Mouse (Mus musculus): ENCODE data around the gene Gm10118. TPM values are rescaled to one million over a fixed set of nuclear protein-coding genes. Genes with fewer than 3 reads are reported as not detected.

Gene Gm10118
- polyA plus RNA-seq (2017; shearing (Covaris generic)): 0.19 TPM

DNA sequence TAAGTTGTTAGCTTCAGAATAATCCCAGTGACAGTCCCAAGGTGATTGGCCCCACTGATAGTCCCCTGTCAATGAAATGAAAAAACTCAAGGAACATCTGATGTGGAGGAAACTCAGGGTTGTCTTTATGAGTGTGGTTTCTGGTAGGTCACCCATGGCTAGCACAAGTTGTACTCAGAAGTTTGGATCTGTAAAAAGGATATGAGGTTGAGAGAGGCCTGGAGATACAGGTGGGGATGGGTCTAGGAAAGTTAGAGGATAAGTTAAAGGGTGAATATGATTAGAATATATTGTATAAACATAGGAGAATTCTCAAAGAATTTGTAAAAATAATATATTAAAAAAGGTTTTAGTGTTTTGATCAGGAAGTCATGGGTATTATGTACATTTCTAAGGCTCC lies at the start of gene Gm10118:
TSS of gene Gm10118 (minus strand) at position 101 of the 400 bp plus-strand sequence.

Other genes with a start within 250 kb of the Gm10118 start
- not detected for gene Lrrtm3, start 162.8 kb upstream of the Gm10118 start, polyA plus RNA-seq (2017; shearing (Covaris generic))

Data from effector memory CD4-positive, alpha-beta T cell, adult 5 months (primary cell).